ENCODE assay signal across 10 mouse cellular contexts in genomic region chr11:90032807-90033206, GRCm38 (mm10). TPM values are rescaled to one million over a fixed set of nuclear protein-coding genes. Genes with fewer than 3 reads are reported as not detected.
A peak's percentile ranks its signal among the peaks of the same experiment; 100 is the strongest.
DNase-seq lines count a peak whose midpoint lies in the region; ATAC-seq and TF ChIP-seq lines count a peak whose summit lies in the region.
"Had no signal": no experiment of that assay in that cellular context is flagged by ENCODE, and none has a peak within 500 bp of the region (broad histone marks: within the 10 kb centered on the region; RNA-seq: fewer than 3 reads in every experiment).

No protein-coding gene starts in this region.

- peak overlapping the region; percentile 43 for H3K4me2 ChIP-seq in kidney, embryonic 14.5 days (replicated peaks; ENCODE audit: low read depth, low read length)
- peak overlapping the region; percentile 67 for H3K4me2 ChIP-seq in embryonic facial prominence, embryonic 14.5 days (ENCODE audit: low read depth, low read length)
- peak overlapping the region; percentile 54 for H3K4me2 ChIP-seq in intestine, embryonic 14.5 days (ENCODE audit: low read length)
- H3K4me2 ChIP-seq in midbrain, postnatal 0 days (ENCODE audit: low read depth, low read length, poor library complexity, severe bottlenecking), result peak overlapping the region; percentile 47

- peak overlapping the region; percentile 14 for H3K4me3 ChIP-seq in kidney, embryonic 14.5 days (ENCODE audit: low read length)
- H3K4me3 ChIP-seq in embryonic facial prominence, embryonic 14.5 days (ENCODE audit: low read depth, low read length), result peak overlapping the region; percentile 47
- H3K4me3 ChIP-seq in intestine, embryonic 14.5 days (ENCODE audit: low read depth, low read length), result peak overlapping the region; percentile 23; the same call in 1 of the 2 replicates
- H3K4me3 ChIP-seq in midbrain, postnatal 0 days (ENCODE audit: low read depth, low read length), result peak overlapping the region; percentile 21; the same call in 1 of the 2 replicates
- H3K4me3 ChIP-seq: myocyte had no signal

- intact Hi-C loops in left cerebral cortex, postnatal 14 days (cut with DNase I), result loop anchor here (5.0 kb wide), 1 partner anchor 134 kb away; no protein-coding TSS in a partner anchor

- no peak for ATAC-seq in kidney, embryonic 14.5 days (ENCODE audit: low FRiP score, low TSS enrichment)
- ATAC-seq in embryonic facial prominence, embryonic 14.5 days (ENCODE audit: low read depth), result no peak
- ATAC-seq in intestine, embryonic 14.5 days (replicated peaks; ENCODE audit: low FRiP score, low TSS enrichment, low read depth), result no peak
- no peak for ATAC-seq in midbrain, postnatal 0 days (ENCODE audit: low FRiP score)

- 0 out of 2 replicates have a peak, but pooled peaks cover 3% of the 10 kb centered on the region for H3K36me3 ChIP-seq in kidney, embryonic 14.5 days (ENCODE audit: control insufficient read depth, insufficient read depth, low read length)
- peaks cover 25% of the 10 kb centered on the region for H3K36me3 ChIP-seq in embryonic facial prominence, embryonic 14.5 days (ENCODE audit: control insufficient read depth, insufficient read depth, low read length)
- H3K36me3 ChIP-seq in intestine, embryonic 14.5 days (ENCODE audit: control insufficient read depth, insufficient read depth, low read length), result 0 out of 2 replicates have a peak, but pooled peaks cover 7% of the 10 kb centered on the region
- H3K36me3 ChIP-seq in midbrain, postnatal 0 days (ENCODE audit: insufficient read depth, low read length), result no peaks in the 10 kb centered on the region

- H3K4me1 ChIP-seq in kidney, embryonic 14.5 days (ENCODE audit: control insufficient read depth, insufficient read depth, low read length), result peaks cover 18% of the 10 kb centered on the region
- H3K4me1 ChIP-seq in embryonic facial prominence, embryonic 14.5 days (ENCODE audit: control insufficient read depth, insufficient read depth, low read length), result peaks cover 31% of the 10 kb centered on the region
- H3K4me1 ChIP-seq in intestine, embryonic 14.5 days (replicated peaks; ENCODE audit: control insufficient read depth, insufficient read depth, low read length), result peaks cover 14% of the 10 kb centered on the region; the same call in 1 of the 2 replicates
- no peaks in the 10 kb centered on the region; the same call in 1 of the 2 replicates for H3K4me1 ChIP-seq in midbrain, postnatal 0 days (ENCODE audit: insufficient read depth, low read length)

- H3K9me3 ChIP-seq in kidney, embryonic 14.5 days (ENCODE audit: control insufficient read depth, low read length), result peaks cover 5% of the 10 kb centered on the region; the same call in 1 of the 2 replicates
- H3K9me3 ChIP-seq in embryonic facial prominence, embryonic 14.5 days (ENCODE audit: control insufficient read depth, low read length), result 0 out of 2 replicates have a peak, but pooled peaks cover 6% of the 10 kb centered on the region
- no peaks in the 10 kb centered on the region for H3K9me3 ChIP-seq in intestine, embryonic 14.5 days (ENCODE audit: control insufficient read depth, low read length)
- H3K9me3 ChIP-seq in midbrain, postnatal 0 days (ENCODE audit: low read length), result no peaks in the 10 kb centered on the region

- H3K27ac ChIP-seq in kidney, embryonic 14.5 days (ENCODE audit: low read depth, low read length), result no peak overlapping the region
- no peak overlapping the region for H3K27ac ChIP-seq in embryonic facial prominence, embryonic 14.5 days (replicated peaks; ENCODE audit: low read depth, low read length)
- H3K27ac ChIP-seq in intestine, embryonic 14.5 days (ENCODE audit: low read depth), result no peak overlapping the region
- no peak overlapping the region for H3K27ac ChIP-seq in midbrain, postnatal 0 days (ENCODE audit: low read depth, low read length)

- no peak for DNase-seq in kidney, postnatal 4 days
- peak; percentile 42 for DNase-seq in embryonic facial prominence, embryonic 14.5 days (ENCODE audit: low spot score)
- no peak for DNase-seq in intestine, embryonic 14.5 days (ENCODE audit: low spot score)
- no peak for DNase-seq in midbrain, postnatal 0 days (ENCODE audit: low spot score)
- no peak for DNase-seq in cerebellum, adult 9-10 months
- DNase-seq in cerebellum, postnatal 25 days, result no peak
- DNase-seq in left cerebral cortex, postnatal 14 days (ENCODE audit: low spot score in 2 of 2), result no peak

- H3K9ac ChIP-seq in kidney, embryonic 14.5 days (ENCODE audit: low read depth, low read length), result peak overlapping the region; percentile 40; the same call in 1 of the 2 replicates
- peak overlapping the region; percentile 38 for H3K9ac ChIP-seq in embryonic facial prominence, embryonic 14.5 days (ENCODE audit: low read depth, low read length)
- no peak overlapping the region for H3K9ac ChIP-seq in intestine, embryonic 14.5 days (ENCODE audit: low read length)
- H3K9ac ChIP-seq in midbrain, postnatal 0 days (replicated peaks; ENCODE audit: low read length, poor library complexity, severe bottlenecking), result no peak overlapping the region

- 11% methylated on average over 8 of the region's 8 CpGs for WGBS in kidney, embryonic 14.5 days
- WGBS in embryonic facial prominence, embryonic 14.5 days, result 13% methylated on average over 8 of the region's 8 CpGs
- WGBS in intestine, embryonic 14.5 days, result 8% methylated on average over 8 of the region's 8 CpGs
- 23% methylated on average over 8 of the region's 8 CpGs for WGBS in midbrain, postnatal 0 days

- TF ChIP-seq CTCF in midbrain, postnatal 0 days (IDR thresholded peaks at IDR 0.05), result no peak

- H3K27me3 ChIP-seq in kidney, embryonic 14.5 days (ENCODE audit: control insufficient read depth, insufficient read depth, low read length), result no peaks in the 10 kb centered on the region
- H3K27me3 ChIP-seq in embryonic facial prominence, embryonic 14.5 days (replicated peaks; ENCODE audit: control insufficient read depth, insufficient read depth, low read length), result no peaks in the 10 kb centered on the region
- 0 out of 2 replicates have a peak, but pooled peaks cover 3% of the 10 kb centered on the region for H3K27me3 ChIP-seq in intestine, embryonic 14.5 days (replicated peaks; ENCODE audit: control insufficient read depth, insufficient read depth, low read length)
- peaks cover 7% of the 10 kb centered on the region; the same call in 1 of the 2 replicates for H3K27me3 ChIP-seq in midbrain, postnatal 0 days (ENCODE audit: insufficient read depth, low read length)

RNA-seq across cellular contexts. Expression of gene Tmem100, which starts 2.7 kb away (rescaled TPM):
- polyA plus RNA-seq in kidney, embryonic 14.5 days (2014; fragmentation: Nextera tagmentation; extraction: Ambion mirVana), result 20.5 and 23.3 TPM in 2 replicates
- 29.7 and 32.3 TPM in 2 replicates for polyA plus RNA-seq in embryonic facial prominence, embryonic 14.5 days (2014; fragmentation: Nextera tagmentation; extraction: Ambion mirVana)
- 17.3 and 19.2 TPM in 2 replicates for polyA plus RNA-seq in intestine, embryonic 14.5 days (2014; fragmentation: Nextera tagmentation; extraction: Ambion mirVana)
- total RNA-seq in midbrain, postnatal 0 days (2014; rRNA removed), result 7.1 and 9.6 TPM in 2 replicates
- 12.5 and 15.0 TPM in 2 replicates for polyA plus RNA-seq in midbrain, postnatal 0 days (2015; fragmentation: Nextera tagmentation; extraction: Ambion mirVana)
- 10 to 100 TPM; 21.6 to 22.5 TPM for total RNA-seq in left cerebral cortex, postnatal 14 days (2021)
- total RNA-seq: MEL had no signal
- polyA plus RNA-seq: myocyte had no signal

RNA-seq across cellular contexts. Expression of gene Pctp, which starts 30.1 kb away (rescaled TPM):
- 7.1 and 9.8 TPM in 2 replicates for polyA plus RNA-seq in kidney, embryonic 14.5 days (2014; fragmentation: Nextera tagmentation; extraction: Ambion mirVana)
- 1.9 and 3.0 TPM in 2 replicates for polyA plus RNA-seq in embryonic facial prominence, embryonic 14.5 days (2014; fragmentation: Nextera tagmentation; extraction: Ambion mirVana)
- polyA plus RNA-seq in intestine, embryonic 14.5 days (2014; fragmentation: Nextera tagmentation; extraction: Ambion mirVana), result 9.7 and 10.4 TPM in 2 replicates
- total RNA-seq in midbrain, postnatal 0 days (2014; rRNA removed), result 0.60 and 0.66 TPM in 2 replicates
- polyA plus RNA-seq in midbrain, postnatal 0 days (2015; fragmentation: Nextera tagmentation; extraction: Ambion mirVana), result 0.85 and 0.88 TPM in 2 replicates
- total RNA-seq in left cerebral cortex, postnatal 14 days (2021), result under 1 TPM; 0.42 to 0.79 TPM

Comparison
In these comparisons a context has a peak if more than half of its experiments do, and no peak if none do; other contexts are left out.
1. H3K9ac ChIP-seq: peak in kidney, embryonic 14.5 days (single experiment) and embryonic facial prominence, embryonic 14.5 days (single experiment); none in intestine, embryonic 14.5 days (single experiment) and midbrain, postnatal 0 days (single experiment).
2. Peak in every context shown above with its lines, with median percentiles within 50 percentile points of each other: H3K4me2 ChIP-seq and H3K4me3 ChIP-seq.